Mouse (Mus musculus): ENCODE results near the gene Nobox.

Nobox gene

GRCm38 (mm10) chr6:43309454-43309853 lies at the start of gene Nobox:
TSS of gene Nobox (minus strand) at chr6:43309554.
- DNase-seq = no peak

- DNase-seq = no peak
Observed at GRCm38 (mm10) chr6:43354562-43355241, 45.3 kb upstream of the Nobox start.

GRCm38 (mm10) chr6:43353446-43353845 lies 44.1 kb upstream of the Nobox start:
- DNase-seq = no peak

GRCm38 (mm10) chr6:43349083-43349482 lies 39.7 kb upstream of the Nobox start:
- DNase-seq = no peak

GRCm38 (mm10) chr6:43347637-43348036 lies 38.3 kb upstream of the Nobox start:
- no peak for DNase-seq

- DNase-seq = no peak
Observed at GRCm38 (mm10) chr6:43343006-43343405, 33.7 kb upstream of the Nobox start.

DNA sequence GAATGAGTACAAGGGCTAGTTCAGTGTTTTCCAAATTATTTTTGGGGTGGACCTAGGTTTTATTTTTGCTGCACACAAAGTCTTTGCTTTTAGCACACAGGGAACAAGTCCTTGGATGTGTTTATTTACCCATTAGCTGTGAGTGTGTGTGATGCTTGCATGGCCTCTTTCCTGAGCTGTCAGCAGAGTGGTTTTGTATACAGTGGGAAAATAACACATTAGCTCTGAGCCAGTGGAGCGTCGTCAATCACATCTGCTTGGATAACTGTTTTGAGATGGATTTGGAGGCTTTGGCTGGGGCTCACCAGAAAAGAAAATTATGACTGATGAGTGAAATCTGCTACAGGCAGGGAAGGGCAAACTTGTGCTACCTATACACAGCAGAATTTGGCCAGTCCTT lies 33.0 kb upstream of the Nobox start:
- DNase-seq = no peak

DNA sequence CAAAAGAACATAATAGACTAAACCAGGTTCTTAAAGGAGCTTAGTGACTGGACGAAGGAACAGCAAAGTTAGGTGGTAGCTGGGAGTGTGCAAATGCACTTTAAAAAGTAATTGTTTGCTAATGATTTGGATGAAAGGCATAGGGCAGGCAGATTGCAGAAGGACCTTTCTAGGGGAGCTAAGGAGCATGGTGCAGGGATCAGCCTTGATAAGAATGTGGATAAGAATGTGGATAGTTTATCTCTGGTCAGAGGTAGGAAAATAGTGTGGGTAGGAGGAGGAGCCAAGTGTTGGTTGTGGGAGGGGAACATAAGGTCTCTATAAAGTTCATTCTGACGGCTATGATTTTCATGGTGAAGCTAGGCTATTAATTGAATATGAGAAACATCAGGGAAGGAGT lies 29.4 kb upstream of the Nobox start:
- DNase-seq = no peak

GRCm38 (mm10) chr6:43337491-43337961 lies 28.2 kb upstream of the Nobox start:
- no peak for DNase-seq

DNA sequence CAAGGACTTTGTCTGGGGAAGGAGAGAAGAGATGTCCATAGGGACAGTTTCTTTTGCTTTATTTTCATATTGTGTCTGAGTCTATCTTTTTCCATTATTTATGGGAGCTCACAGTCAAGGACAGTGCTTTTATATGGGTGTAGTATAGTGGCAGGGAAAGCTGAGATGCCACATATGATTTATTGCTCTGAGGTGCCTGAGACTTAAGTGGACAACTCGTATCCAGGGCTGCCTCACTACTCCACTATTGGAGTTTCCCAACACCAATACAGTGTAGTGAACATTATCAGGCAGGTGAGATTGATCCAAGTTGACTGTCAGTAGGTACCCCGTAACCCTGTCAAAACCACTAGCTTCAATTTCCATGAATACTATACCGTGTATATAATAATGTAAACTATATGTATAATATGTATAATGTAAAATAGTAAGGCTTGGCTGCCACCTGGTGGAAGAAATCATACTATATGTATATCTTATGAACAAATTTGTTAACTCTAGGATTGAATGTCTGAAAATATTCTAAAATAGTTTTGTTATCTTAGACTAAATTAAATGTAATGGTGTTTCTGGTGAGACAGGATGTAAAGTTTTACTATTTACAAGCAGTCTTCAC lies 26.4 kb upstream of the Nobox start:
- no peak for DNase-seq

- DNase-seq = no peak
Observed at GRCm38 (mm10) chr6:43333479-43333878, 24.1 kb upstream of the Nobox start.

DNA sequence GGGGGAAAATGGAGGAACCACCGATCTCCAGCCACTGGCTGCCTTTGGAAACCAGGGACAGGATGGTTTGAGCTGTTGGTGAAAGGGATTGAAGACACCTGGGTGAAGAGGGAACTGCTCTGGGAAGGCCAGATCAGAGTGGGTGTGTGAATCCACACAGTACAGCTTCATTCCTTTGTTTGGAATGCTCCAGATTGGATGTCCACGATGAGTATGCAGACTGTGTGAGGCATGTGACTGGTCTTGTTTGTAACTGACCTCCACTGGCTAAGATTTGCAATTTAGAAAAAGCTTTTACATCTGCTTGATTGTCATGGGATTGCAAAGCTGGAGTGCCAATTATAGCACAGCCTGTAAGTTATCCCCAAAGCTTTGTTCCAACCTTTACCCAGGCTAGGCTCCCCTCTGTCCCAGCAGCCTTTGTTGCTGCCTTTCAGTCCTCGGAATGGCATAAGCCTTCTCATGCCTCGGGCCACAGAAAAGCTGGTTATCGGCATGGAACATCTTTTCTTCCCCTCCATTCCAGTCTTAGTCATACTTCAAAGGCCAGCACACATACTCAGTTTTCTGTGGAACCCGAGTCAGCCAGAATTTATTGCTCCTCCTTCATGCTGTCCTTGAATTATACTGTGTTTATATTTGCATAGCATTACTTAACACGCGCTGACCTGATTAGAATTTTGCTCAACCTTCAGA lies 3.8 kb upstream of the Nobox start:
- DNase-seq = no peak

GRCm38 (mm10) chr6:43312546-43312945 lies 3.2 kb upstream of the Nobox start:
- DNase-seq = no peak

DNA sequence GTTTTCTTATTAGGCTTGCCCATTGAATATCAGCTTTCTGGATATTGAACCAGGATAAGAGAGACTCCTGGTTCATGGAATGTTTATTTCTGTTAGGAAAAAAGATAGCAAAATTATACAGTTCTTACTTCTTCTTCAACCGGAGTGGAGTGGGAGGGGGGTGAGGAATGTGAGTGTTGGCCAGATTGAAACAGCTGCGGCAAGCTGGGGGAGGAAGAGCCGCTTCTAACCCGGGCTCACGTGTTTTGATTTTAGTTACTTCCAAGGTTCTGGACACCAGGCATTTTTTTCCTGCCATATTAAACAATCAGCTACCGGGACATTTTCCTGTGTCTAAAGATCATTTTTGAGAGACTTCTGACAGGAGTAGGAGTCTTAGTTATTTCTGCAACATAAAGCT lies 717 bp upstream of the Nobox start:
- no peak for DNase-seq

DNA sequence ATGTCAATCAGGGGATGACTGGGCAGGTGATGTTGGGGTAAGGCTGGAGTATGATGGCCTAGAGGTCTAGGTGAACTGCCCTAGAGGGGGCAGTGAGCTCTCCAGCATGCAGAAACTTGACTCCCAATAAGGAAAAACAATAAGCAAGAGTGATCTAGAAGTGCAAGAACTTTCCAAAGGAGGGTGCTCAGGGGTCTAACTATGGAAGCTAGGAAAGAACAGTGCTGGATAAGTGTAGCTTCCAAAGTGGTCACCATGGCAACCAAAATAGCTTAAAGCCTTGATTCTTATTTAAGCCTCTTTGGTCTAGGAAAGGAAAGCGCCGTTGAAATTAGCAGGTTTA lies 11.9 kb downstream of the Nobox start:
- DNase-seq = no peak

DNA sequence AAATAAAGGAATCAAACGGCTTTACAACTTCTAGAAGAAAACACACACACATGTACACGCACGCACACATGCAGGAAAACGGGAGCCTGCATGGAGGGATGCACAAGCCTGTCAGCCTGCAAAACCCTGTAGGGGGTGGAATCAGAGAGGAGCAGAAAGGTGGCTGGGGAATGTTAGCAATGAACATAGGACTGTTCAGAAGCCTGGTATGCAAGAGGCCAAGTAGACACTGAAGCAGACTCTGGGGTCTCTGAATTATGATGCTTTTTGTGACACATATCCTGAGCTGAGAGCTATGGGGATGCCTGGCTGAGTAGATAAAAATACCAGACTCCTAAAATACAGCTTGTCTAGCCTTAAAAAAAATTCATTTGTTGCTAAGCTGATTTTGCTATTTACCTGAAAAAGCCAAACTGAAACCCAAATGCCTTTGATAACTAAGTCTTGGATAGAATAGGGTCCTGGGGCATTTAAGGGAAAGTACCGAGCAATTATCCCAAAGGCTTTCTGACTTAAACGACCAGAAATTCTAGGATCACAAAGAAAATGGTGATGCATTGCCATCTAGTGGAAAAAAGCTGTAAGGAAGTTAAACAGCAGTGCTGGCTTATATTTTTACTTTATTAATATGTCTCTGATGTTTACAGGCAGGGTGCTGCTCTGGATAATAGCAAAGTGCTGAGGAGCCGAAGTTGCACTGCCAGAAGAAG lies 12.4 kb downstream of the Nobox start:
- no peak for DNase-seq

- DNase-seq = no peak
Observed at GRCm38 (mm10) chr6:43295908-43296307, 13.4 kb downstream of the Nobox start.

GRCm38 (mm10) chr6:43293175-43293574 lies 16.2 kb downstream of the Nobox start:
- DNase-seq = no peak

DNA sequence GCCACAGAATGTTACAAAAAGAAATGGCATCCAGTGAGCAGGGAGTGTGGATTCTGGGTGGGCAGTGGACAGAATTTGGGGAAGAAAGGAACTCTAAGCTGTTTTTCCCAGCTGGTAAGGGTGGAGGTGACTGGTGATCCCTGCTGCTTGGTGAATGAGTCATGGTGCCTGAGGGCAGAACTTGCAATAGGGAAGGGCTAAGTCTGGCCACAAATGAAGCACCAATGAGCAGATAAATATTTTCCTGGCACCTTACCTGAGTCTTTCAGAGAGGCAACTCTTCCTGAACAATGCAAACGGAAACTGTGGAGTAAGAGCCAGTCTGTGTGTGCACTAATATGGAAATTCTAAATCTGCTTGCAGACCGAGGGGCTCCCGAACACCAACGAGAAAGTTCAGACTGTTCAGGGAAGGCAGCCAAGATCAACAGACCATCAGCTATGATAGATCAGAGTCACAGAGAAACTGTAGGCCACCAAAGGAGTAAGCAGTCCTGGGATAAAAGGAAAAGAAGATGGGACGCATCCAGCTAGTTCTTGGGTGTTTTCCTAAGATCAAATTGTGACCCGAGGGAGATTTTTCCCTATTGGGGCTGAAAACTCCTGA lies 16.8 kb downstream of the Nobox start:
- DNase-seq = no peak

DNA sequence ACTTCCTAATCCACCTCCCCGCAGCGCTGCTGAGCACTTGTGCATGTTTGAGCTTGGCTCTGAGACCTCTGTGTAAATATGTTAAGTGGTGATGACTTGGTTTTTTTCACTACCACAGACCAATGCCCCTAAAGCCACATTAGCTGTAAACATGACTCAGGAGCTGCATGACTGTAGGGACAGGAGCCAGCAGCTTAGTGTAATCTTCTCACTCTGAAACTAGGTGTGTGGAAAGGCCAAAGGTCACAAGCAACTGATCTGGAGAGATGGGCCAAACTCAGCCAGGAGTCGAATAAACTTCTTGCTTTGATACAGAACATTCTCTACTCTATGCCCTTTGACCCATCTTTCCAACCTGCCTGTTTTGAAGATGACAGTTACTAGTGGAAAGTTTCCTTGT lies 17.3 kb downstream of the Nobox start:
- no peak for DNase-seq

GRCm38 (mm10) chr6:43280481-43280880 lies 28.9 kb downstream of the Nobox start:
- DNase-seq = no peak

GRCm38 (mm10) chr6:43278247-43278646 lies 31.1 kb downstream of the Nobox start:
- DNase-seq = no peak

- no peak for DNase-seq
Observed at GRCm38 (mm10) chr6:43274123-43274522, 35.2 kb downstream of the Nobox start.

Measured in B cell, adult 2 months (primary cell).